Mouse (Mus musculus): ENCODE data around the gene Topbp1. TPM values are rescaled to one million over a fixed set of nuclear protein-coding genes. Genes with fewer than 3 reads are reported as not detected.

Topbp1 gene
- polyA plus RNA-seq, 1 experiment from 2014 or later: 94.8 TPM

- Histone ChIP-seq H3K36me3 (no peaks in the 10 kb centered on the region), H3K27ac (peak overlapping the region; percentile 73), H3K4me1 (replicated peaks) (peaks cover 18% of the 10 kb centered on the region), H3K9me3 (no peaks in the 10 kb centered on the region), H3K27me3 (peaks cover 41% of the 10 kb centered on the region), H3K9ac (replicated peaks) (no peak overlapping the region), H3K4me3 (replicated peaks) (no peak overlapping the region), H3K4me2 (peak overlapping the region; percentile 18; the same call in 1 of the 2 replicates)
- 51% methylated on average over 10 of the region's 10 CpGs for WGBS
- no peak for ATAC-seq (ENCODE audit: insufficient number of reproducible peaks, insufficient read depth, low FRiP score, low TSS enrichment, low read depth)
These were observed 82.1 kb downstream of the Topbp1 start for GRCm38 (mm10) chr9:103387011-103387653.

DNA sequence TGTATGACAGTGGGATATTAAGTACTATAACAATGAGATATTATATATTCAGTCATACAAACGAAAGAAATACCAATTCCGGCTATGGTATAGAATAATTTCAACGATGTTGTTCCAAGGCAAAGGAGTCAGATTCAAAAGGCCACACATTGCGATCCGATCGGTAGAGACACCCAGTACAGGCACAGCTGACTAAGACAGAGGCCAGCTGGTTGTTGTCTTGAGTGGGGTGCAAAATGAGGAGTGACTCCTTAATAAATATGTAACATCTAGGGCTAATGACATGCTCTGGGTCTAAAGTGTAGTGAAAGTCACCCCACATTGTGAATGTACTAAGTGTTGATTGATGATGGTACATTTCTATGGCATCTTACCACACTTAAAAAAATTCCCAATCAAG, 84.2 kb downstream of the Topbp1 start:
- Histone ChIP-seq H3K9me3 (no peaks in the 10 kb centered on the region), H3K4me2 (no peak overlapping the region), H3K27ac (no peak overlapping the region), H3K4me3 (replicated peaks) (no peak overlapping the region), H3K9ac (replicated peaks) (no peak overlapping the region), H3K36me3 (no peaks in the 10 kb centered on the region), H3K27me3 (peaks cover 53% of the 10 kb centered on the region), H3K4me1 (replicated peaks) (peaks cover 16% of the 10 kb centered on the region)
- no peak for ATAC-seq (ENCODE audit: insufficient number of reproducible peaks, insufficient read depth, low FRiP score, low TSS enrichment, low read depth)
- 95% methylated on average over 6 of the region's 6 CpGs for WGBS

- H3K9me3 ChIP-seq: peaks cover 6% of the 10 kb centered on the region; the same call in 1 of the 2 replicates
- ATAC-seq (ENCODE audit: insufficient number of reproducible peaks, insufficient read depth, low FRiP score, low TSS enrichment, low read depth): no peak
- H3K36me3 ChIP-seq: no peaks in the 10 kb centered on the region
- WGBS: 75% methylated on average over 6 of the region's 6 CpGs
- peaks cover 68% of the 10 kb centered on the region for H3K27me3 ChIP-seq
- H3K4me2 ChIP-seq: no peak overlapping the region
- no peak overlapping the region for H3K9ac ChIP-seq (replicated peaks)
- no peak overlapping the region for H3K27ac ChIP-seq
- no peak overlapping the region for H3K4me3 ChIP-seq (replicated peaks)
- H3K4me1 ChIP-seq (replicated peaks): peaks cover 11% of the 10 kb centered on the region
These were observed 86.9 kb downstream of the Topbp1 start for GRCm38 (mm10) chr9:103391796-103392372.

DNA sequence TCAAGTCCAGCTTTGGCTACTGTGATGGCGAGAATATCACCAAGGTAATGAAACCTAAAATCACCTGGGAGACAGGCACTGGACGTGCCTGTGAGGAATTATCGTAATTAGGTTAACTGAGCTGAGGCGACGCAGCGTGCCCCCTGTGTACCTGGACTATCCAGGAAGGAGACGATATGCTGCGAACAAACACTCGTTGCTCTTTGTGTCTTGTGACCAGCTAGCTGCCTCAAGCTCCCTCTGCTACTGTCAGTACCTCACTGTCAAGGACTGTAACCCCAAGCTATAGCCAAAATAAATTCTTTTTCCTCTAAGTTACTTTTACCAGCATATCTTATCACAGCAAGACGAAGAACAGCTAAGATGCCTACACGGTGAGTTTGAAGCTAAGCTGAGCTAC, 88.2 kb downstream of the Topbp1 start:
- WGBS: 87% methylated on average over 11 of the region's 11 CpGs
- Histone ChIP-seq H3K9me3 (peaks cover 6% of the 10 kb centered on the region; the same call in 1 of the 2 replicates), H3K9ac (replicated peaks) (no peak overlapping the region), H3K4me1 (replicated peaks) (no peaks in the 10 kb centered on the region), H3K36me3 (no peaks in the 10 kb centered on the region), H3K4me2 (no peak overlapping the region), H3K4me3 (replicated peaks) (no peak overlapping the region), H3K27ac (no peak overlapping the region), H3K27me3 (peaks cover 74% of the 10 kb centered on the region)
- no peak for ATAC-seq (ENCODE audit: insufficient number of reproducible peaks, insufficient read depth, low FRiP score, low TSS enrichment, low read depth)

- H3K9ac ChIP-seq (replicated peaks): no peak overlapping the region
- H3K4me1 ChIP-seq (replicated peaks): peaks cover 12% of the 10 kb centered on the region; the same call in 1 of the 2 replicates
- peak overlapping the region; percentile 64 for H3K27ac ChIP-seq
- H3K36me3 ChIP-seq: no peaks in the 10 kb centered on the region
- ATAC-seq (ENCODE audit: insufficient number of reproducible peaks, insufficient read depth, low FRiP score, low TSS enrichment, low read depth): peak; percentile 92
- H3K4me3 ChIP-seq (replicated peaks): no peak overlapping the region
- peaks cover 71% of the 10 kb centered on the region for H3K27me3 ChIP-seq
- peaks cover 21% of the 10 kb centered on the region for H3K9me3 ChIP-seq
- peak overlapping the region; percentile 13 for H3K4me2 ChIP-seq
- WGBS: 16% methylated on average over 21 of the region's 21 CpGs
These were observed 93.6 kb downstream of the Topbp1 start for GRCm38 (mm10) chr9:103398509-103399157.

Other genes starting within 250 kb of the Topbp1 start
- 2.8 and 3.9 TPM in 2 replicates for gene Rab6b, start 193.4 kb upstream of the Topbp1 start, polyA plus RNA-seq (2016; fragmentation: Nextera tagmentation; extraction: Ambion mirVana)
- gene Srprb, start 103.1 kb upstream of the Topbp1 start, polyA plus RNA-seq (2016; fragmentation: Nextera tagmentation; extraction: Ambion mirVana): 55.1 and 58.0 TPM in 2 replicates
- gene Gm20425, start 74.9 kb upstream of the Topbp1 start, polyA plus RNA-seq (2016; fragmentation: Nextera tagmentation; extraction: Ambion mirVana): 1.1 TPM in 1 of 2 replicates, not detected in the other
- 7.9 and 13.0 TPM in 2 replicates for gene Trf, start 74.8 kb upstream of the Topbp1 start, polyA plus RNA-seq (2016; fragmentation: Nextera tagmentation; extraction: Ambion mirVana)
- gene 1300017J02Rik, start 133 bp upstream of the Topbp1 start, polyA plus RNA-seq (2016; fragmentation: Nextera tagmentation; extraction: Ambion mirVana): 3.8 and 4.0 TPM in 2 replicates
- gene Cdv3, start 60.6 kb downstream of the Topbp1 start, polyA plus RNA-seq (2016; fragmentation: Nextera tagmentation; extraction: Ambion mirVana): 109 and 114 TPM in 2 replicates
- 1.2 and 1.5 TPM in 2 replicates for gene Bfsp2, start 175.2 kb downstream of the Topbp1 start, polyA plus RNA-seq (2016; fragmentation: Nextera tagmentation; extraction: Ambion mirVana)

Data from limb, embryonic 12.5 days (tissue).